Mouse (Mus musculus): Measurements from ENCODE around the gene Sh3glb1. TPM values are rescaled to one million over a fixed set of nuclear protein-coding genes. Genes with fewer than 3 reads are reported as not detected.

Sh3glb1 gene
- polyA plus RNA-seq, 1 experiment from 2014 or later = 157 TPM

GRCm38 (mm10) chr3:144703959-144704358 lies 16.2 kb downstream of the Sh3glb1 start:
- H3K9me3 ChIP-seq (ENCODE audit: control insufficient read depth, low read length) = no peaks in the 10 kb centered on the region

DNA sequence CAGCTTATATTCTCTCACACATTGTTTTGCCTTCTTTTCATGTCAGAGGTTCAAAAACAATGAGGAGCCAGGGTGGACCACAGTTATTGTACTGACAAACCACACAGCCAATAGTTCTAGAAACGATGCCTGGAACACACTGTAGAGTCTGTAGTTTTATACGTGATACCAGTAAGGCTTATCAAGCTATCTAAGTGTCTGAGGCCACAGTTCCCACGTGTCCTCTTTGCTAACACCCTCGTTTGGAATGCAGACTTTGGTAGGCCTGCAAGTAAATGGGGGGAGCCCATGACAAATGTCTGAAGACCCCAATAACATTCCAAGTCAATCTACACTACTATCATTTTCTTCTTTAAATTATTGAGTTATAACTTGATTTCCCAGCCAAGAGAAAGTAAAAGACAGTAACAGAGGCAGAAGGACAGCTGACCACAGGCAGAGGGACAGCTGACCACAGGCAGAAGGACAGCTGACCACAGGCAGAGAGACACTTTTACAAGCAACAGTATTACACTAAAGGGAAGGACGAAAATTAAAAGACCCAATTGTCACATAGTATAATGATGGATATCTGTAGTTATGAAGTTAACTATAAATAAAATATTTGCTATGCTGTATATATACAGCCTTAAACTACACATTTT lies 21.2 kb downstream of the Sh3glb1 start:
- no peak overlapping the region for H3K4me2 ChIP-seq (ENCODE audit: low read depth, low read length)
- H3K4me3 ChIP-seq (ENCODE audit: low read depth, low read length) = no peak overlapping the region
- H3K9ac ChIP-seq (ENCODE audit: low read depth, low read length) = no peak overlapping the region
- H3K27ac ChIP-seq (replicated peaks; ENCODE audit: low read depth, low read length) = no peak overlapping the region
- no peaks in the 10 kb centered on the region for H3K4me1 ChIP-seq (ENCODE audit: control insufficient read depth, insufficient read depth, low read length)
- H3K36me3 ChIP-seq (ENCODE audit: control insufficient read depth, insufficient read depth, low read length) = peaks cover 82% of the 10 kb centered on the region
- ATAC-seq (ENCODE audit: low read depth) (no peak), DNase-seq (ENCODE audit: low spot score) (no peak)
- H3K27me3 ChIP-seq (replicated peaks; ENCODE audit: control insufficient read depth, insufficient read depth, low read length) = no peaks in the 10 kb centered on the region
- WGBS = 83% methylated on average over 5 of the region's 5 CpGs
- no peaks in the 10 kb centered on the region for H3K9me3 ChIP-seq (ENCODE audit: control insufficient read depth, low read length)

More at GRCm38 (mm10) chr3:144703959-144704358, 16.2 kb downstream of the Sh3glb1 start:
- Histone ChIP-seq H3K4me3 (ENCODE audit: low read depth, low read length) (no peak overlapping the region), H3K4me1 (ENCODE audit: control insufficient read depth, insufficient read depth, low read length) (no peaks in the 10 kb centered on the region), H3K27me3 (replicated peaks; ENCODE audit: control insufficient read depth, insufficient read depth, low read length) (no peaks in the 10 kb centered on the region), H3K9ac (ENCODE audit: low read depth, low read length) (no peak overlapping the region), H3K36me3 (ENCODE audit: control insufficient read depth, insufficient read depth, low read length) (peaks cover 66% of the 10 kb centered on the region), H3K4me2 (ENCODE audit: low read depth, low read length) (no peak overlapping the region), H3K27ac (replicated peaks; ENCODE audit: low read depth, low read length) (no peak overlapping the region)
- ATAC-seq (ENCODE audit: low read depth) (no peak), DNase-seq (ENCODE audit: low spot score) (no peak)
- 92% methylated on average over 6 of the region's 6 CpGs for WGBS

DNA sequence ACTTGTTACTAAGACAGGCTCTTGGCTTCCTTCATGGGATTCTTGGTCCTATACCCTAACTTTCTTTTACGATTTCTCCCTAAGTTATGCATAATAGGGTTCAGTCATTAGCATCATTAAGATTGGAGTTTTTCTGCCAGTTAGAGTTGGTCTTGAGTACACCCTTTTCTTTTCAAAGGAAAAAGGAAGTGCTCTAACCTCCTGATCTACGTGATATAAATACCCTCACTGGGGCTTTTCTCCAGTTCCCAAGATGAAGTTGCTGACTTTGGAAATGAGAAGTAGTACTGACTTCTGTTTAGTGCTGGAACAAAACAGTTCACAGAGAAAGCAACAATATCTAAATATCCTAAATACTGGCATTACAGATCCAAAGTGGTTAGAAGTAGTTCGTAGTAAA lies 22.2 kb downstream of the Sh3glb1 start:
- Histone ChIP-seq H3K36me3 (ENCODE audit: control insufficient read depth, insufficient read depth, low read length) (peaks cover 82% of the 10 kb centered on the region), H3K4me2 (ENCODE audit: low read depth, low read length) (no peak overlapping the region), H3K9ac (ENCODE audit: low read depth, low read length) (no peak overlapping the region), H3K4me3 (ENCODE audit: low read depth, low read length) (no peak overlapping the region), H3K9me3 (ENCODE audit: control insufficient read depth, low read length) (no peaks in the 10 kb centered on the region), H3K27ac (replicated peaks; ENCODE audit: low read depth, low read length) (no peak overlapping the region), H3K27me3 (replicated peaks; ENCODE audit: control insufficient read depth, insufficient read depth, low read length) (no peaks in the 10 kb centered on the region), H3K4me1 (ENCODE audit: control insufficient read depth, insufficient read depth, low read length) (no peaks in the 10 kb centered on the region)
- 81% methylated on average over 3 of the region's 3 CpGs for WGBS
- ATAC-seq (ENCODE audit: low read depth) = no peak
- DNase-seq (ENCODE audit: low spot score) = no peak

GRCm38 (mm10) chr3:144697154-144697553 lies 23.0 kb downstream of the Sh3glb1 start:
- H3K4me1 ChIP-seq (ENCODE audit: control insufficient read depth, insufficient read depth, low read length) = no peaks in the 10 kb centered on the region
- DNase-seq (ENCODE audit: low spot score) (no peak), ATAC-seq (ENCODE audit: low read depth) (no peak)
- H3K9me3 ChIP-seq (ENCODE audit: control insufficient read depth, low read length) = no peaks in the 10 kb centered on the region
- WGBS = 64% methylated on average over 5 of the region's 5 CpGs
- no peak overlapping the region for H3K9ac ChIP-seq (ENCODE audit: low read depth, low read length)
- H3K27ac ChIP-seq (replicated peaks; ENCODE audit: low read depth, low read length) = no peak overlapping the region
- no peak overlapping the region for H3K4me2 ChIP-seq (ENCODE audit: low read depth, low read length)
- no peak overlapping the region for H3K4me3 ChIP-seq (ENCODE audit: low read depth, low read length)
- H3K27me3 ChIP-seq (replicated peaks; ENCODE audit: control insufficient read depth, insufficient read depth, low read length) = no peaks in the 10 kb centered on the region
- H3K36me3 ChIP-seq (ENCODE audit: control insufficient read depth, insufficient read depth, low read length) = peaks cover 81% of the 10 kb centered on the region

DNA sequence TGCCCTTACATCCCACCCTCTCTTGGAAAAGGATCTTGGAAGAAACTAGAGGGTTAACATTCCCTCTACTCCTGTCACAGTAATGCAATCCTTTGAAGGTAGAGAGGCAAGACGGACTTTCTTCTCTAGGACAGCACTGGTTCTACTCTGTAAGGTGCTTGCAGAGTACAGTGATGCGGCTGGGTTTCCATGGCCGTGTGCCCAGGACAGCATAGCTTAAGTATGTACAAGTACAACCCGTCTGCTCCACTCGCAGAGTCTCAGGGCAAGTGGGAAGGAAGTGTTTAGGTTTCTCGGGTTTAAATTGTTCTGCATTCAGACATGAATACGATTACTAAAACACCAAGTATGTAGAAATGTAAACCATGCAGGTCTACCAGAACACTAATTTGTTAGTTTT lies 25.2 kb downstream of the Sh3glb1 start:
- peaks cover 84% of the 10 kb centered on the region for H3K36me3 ChIP-seq (ENCODE audit: control insufficient read depth, insufficient read depth, low read length)

DNA sequence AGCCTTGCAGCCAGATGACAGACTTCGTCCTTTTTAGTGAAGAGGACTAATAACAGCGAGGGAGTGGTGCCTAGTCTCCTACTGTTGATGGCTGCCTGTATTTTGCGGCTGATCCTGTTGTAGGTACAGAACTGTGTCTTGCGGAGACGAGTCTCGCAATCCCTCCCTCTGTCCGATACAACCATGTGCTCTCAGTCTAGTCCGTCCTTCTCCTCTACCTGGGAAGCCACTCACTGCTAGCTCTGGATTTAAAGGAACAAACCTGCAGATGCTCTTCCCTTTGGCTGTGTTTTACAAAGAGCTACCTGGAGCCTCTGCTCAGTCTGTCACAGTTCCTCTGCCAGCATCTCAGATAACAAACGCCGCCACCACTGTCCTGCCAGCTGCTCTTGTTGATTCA lies 26.1 kb downstream of the Sh3glb1 start:
- no peak overlapping the region for H3K9ac ChIP-seq (ENCODE audit: low read depth, low read length)
- H3K4me1 ChIP-seq (ENCODE audit: control insufficient read depth, insufficient read depth, low read length) = no peaks in the 10 kb centered on the region
- WGBS = 97% methylated on average over 10 of the region's 10 CpGs
- no peak for DNase-seq (ENCODE audit: low spot score)
- no peak overlapping the region for H3K27ac ChIP-seq (replicated peaks; ENCODE audit: low read depth, low read length)
- H3K36me3 ChIP-seq (ENCODE audit: control insufficient read depth, insufficient read depth, low read length) = peaks cover 80% of the 10 kb centered on the region
- H3K27me3 ChIP-seq (replicated peaks; ENCODE audit: control insufficient read depth, insufficient read depth, low read length) = no peaks in the 10 kb centered on the region
- H3K9me3 ChIP-seq (ENCODE audit: control insufficient read depth, low read length) = no peaks in the 10 kb centered on the region
- H3K4me3 ChIP-seq (ENCODE audit: low read depth, low read length) = no peak overlapping the region
- H3K4me2 ChIP-seq (ENCODE audit: low read depth, low read length) = no peak overlapping the region
- ATAC-seq (ENCODE audit: low read depth) = no peak

More for the DNA sequence above, 25.2 kb downstream of the Sh3glb1 start:
- 72% methylated on average over 7 of the region's 7 CpGs for WGBS
- no peak overlapping the region for H3K4me3 ChIP-seq (ENCODE audit: low read depth, low read length)
- no peak overlapping the region for H3K27ac ChIP-seq (replicated peaks; ENCODE audit: low read depth, low read length)
- H3K9ac ChIP-seq (ENCODE audit: low read depth, low read length) = no peak overlapping the region
- H3K27me3 ChIP-seq (replicated peaks; ENCODE audit: control insufficient read depth, insufficient read depth, low read length) = no peaks in the 10 kb centered on the region
- ATAC-seq (ENCODE audit: low read depth) (no peak), DNase-seq (ENCODE audit: low spot score) (no peak)
- H3K4me2 ChIP-seq (ENCODE audit: low read depth, low read length) = no peak overlapping the region
- H3K9me3 ChIP-seq (ENCODE audit: control insufficient read depth, low read length) = no peaks in the 10 kb centered on the region
- no peaks in the 10 kb centered on the region for H3K4me1 ChIP-seq (ENCODE audit: control insufficient read depth, insufficient read depth, low read length)

DNA sequence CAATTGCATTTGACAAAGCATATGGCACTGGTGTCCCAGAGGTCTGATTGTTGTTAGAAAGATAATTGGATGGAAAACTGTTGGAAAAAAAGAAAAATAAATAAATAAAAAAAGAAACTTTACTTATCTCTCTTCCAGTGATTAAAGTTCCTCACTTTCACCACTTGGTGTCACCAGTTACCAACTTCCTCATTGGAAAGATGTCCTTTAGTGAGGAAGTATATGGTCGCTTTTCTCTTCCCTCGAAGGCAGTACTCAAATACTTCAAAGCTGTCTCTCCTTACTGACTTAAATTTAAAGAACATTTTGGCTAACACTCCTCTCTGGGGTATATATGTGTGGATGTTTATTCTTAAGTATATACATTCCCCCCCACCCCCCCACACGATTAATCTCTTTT lies 28.1 kb downstream of the Sh3glb1 start:
- Histone ChIP-seq H3K36me3 (ENCODE audit: control insufficient read depth, insufficient read depth, low read length) (peaks cover 68% of the 10 kb centered on the region), H3K4me1 (ENCODE audit: control insufficient read depth, insufficient read depth, low read length) (no peaks in the 10 kb centered on the region), H3K27me3 (replicated peaks; ENCODE audit: control insufficient read depth, insufficient read depth, low read length) (no peaks in the 10 kb centered on the region), H3K9ac (ENCODE audit: low read depth, low read length) (no peak overlapping the region), H3K27ac (replicated peaks; ENCODE audit: low read depth, low read length) (no peak overlapping the region), H3K4me3 (ENCODE audit: low read depth, low read length) (no peak overlapping the region), H3K4me2 (ENCODE audit: low read depth, low read length) (no peak overlapping the region), H3K9me3 (ENCODE audit: control insufficient read depth, low read length) (no peaks in the 10 kb centered on the region)
- DNase-seq (ENCODE audit: low spot score) (peak; percentile 68), ATAC-seq (ENCODE audit: low read depth) (no peak)
- 54% methylated on average over 3 of the region's 3 CpGs for WGBS

DNA sequence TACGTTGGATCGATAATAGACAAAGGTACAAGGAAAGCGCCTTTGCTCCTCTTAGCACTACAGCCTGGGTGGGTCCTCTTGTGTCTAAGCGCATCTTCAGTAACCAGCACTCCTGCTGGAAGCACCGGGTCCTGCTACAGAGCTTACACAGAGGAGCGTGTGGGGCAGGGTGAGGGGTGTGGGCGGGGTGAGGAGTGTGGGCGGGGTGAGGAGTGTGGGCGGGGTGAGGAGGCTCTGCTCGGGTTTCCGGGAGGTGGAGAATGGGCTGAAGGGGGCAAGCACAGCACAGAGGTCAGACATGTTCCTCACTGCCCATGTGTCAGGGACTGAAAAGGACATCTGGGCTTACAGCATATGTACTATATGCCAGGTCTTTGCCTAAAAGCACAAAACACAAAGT lies 30.9 kb downstream of the Sh3glb1 start:
- Histone ChIP-seq H3K27ac (replicated peaks; ENCODE audit: low read depth, low read length) (no peak overlapping the region), H3K4me3 (ENCODE audit: low read depth, low read length) (no peak overlapping the region), H3K4me1 (ENCODE audit: control insufficient read depth, insufficient read depth, low read length) (no peaks in the 10 kb centered on the region), H3K27me3 (replicated peaks; ENCODE audit: control insufficient read depth, insufficient read depth, low read length) (no peaks in the 10 kb centered on the region), H3K36me3 (ENCODE audit: control insufficient read depth, insufficient read depth, low read length) (peaks cover 41% of the 10 kb centered on the region), H3K9ac (ENCODE audit: low read depth, low read length) (no peak overlapping the region), H3K4me2 (ENCODE audit: low read depth, low read length) (no peak overlapping the region), H3K9me3 (ENCODE audit: control insufficient read depth, low read length) (no peaks in the 10 kb centered on the region)
- ATAC-seq (ENCODE audit: low read depth) (peak; percentile 87), DNase-seq (ENCODE audit: low spot score) (peak; percentile 59)
- 17% methylated on average over 11 of the region's 11 CpGs for WGBS

- H3K4me1 ChIP-seq (ENCODE audit: control insufficient read depth, insufficient read depth, low read length) = no peaks in the 10 kb centered on the region
Measured at GRCm38 (mm10) chr3:144688284-144688683, 31.9 kb downstream of the Sh3glb1 start.

More at GRCm38 (mm10) chr3:144688284-144688683, 31.9 kb downstream of the Sh3glb1 start:
- DNase-seq (ENCODE audit: low spot score) (no peak), ATAC-seq (ENCODE audit: low read depth) (no peak)
- Histone ChIP-seq H3K27ac (replicated peaks; ENCODE audit: low read depth, low read length) (no peak overlapping the region), H3K27me3 (replicated peaks; ENCODE audit: control insufficient read depth, insufficient read depth, low read length) (no peaks in the 10 kb centered on the region), H3K4me2 (ENCODE audit: low read depth, low read length) (no peak overlapping the region), H3K4me3 (ENCODE audit: low read depth, low read length) (no peak overlapping the region), H3K9ac (ENCODE audit: low read depth, low read length) (no peak overlapping the region), H3K36me3 (ENCODE audit: control insufficient read depth, insufficient read depth, low read length) (peaks cover 31% of the 10 kb centered on the region), H3K9me3 (ENCODE audit: control insufficient read depth, low read length) (no peaks in the 10 kb centered on the region)
- 84% methylated on average over 8 of the region's 8 CpGs for WGBS
